Mouse (Mus musculus) bone marrow, adult 2 months (tissue): ENCODE measurements at regions not wholly inside any gene's neighbourhood (a gene's known extent, or its start where the extent isn't known, plus 50 kb on each side); places are given as distances from the start of the nearest gene placed in this dataset.

ENCODE experiments used
- CTCF ChIP-seq: fragments of 200-500 bp; IDR thresholded peaks from 2 replicates; pipeline ENCODE4 v1.5.1; 2011; ENCODE audit warnings: low read length, control low read depth; ENCODE audit not compliant: control insufficient read depth, insufficient read depth
- POLR2A ChIP-seq: fragments of 200-500 bp; IDR thresholded peaks from 2 replicates; pipeline ENCODE4 v1.6.1; 2011; ENCODE audit warnings: low read depth, mild to moderate bottlenecking, control low read depth, low read length, borderline replicate concordance; ENCODE audit not compliant: control insufficient read depth

DNA sequence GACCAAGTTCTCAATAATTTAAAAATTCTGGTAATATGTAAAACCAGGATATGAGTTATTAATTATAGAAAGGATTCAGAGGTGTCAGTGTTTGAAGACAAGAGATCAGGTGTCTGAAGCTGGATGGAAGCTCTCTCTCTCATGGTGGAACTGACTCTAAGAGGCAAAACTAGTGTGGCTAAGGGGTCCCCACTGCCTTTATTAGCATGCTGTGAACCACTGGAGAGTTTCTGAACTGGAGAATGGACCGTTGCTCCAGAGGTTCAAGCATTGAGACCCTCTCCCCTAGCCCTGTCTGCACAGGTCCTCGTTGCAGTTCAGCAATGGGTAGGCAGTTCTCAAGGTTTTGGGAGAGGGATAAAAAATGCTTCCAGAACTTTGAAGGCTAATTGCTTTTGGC is 191.4 kb upstream of the Gm5148 start:
- TF ChIP-seq CTCF = no peak
- no peak for TF ChIP-seq POLR2A
